Mouse (Mus musculus) monocyte, adult 2 months (primary cell): Measurements from ENCODE around the gene Xpr1.

Experiments used
- DNase-seq, 2 experiments: peaks; one replicate each; pipeline ENCODE4 v3.0.0; 2022; ENCODE audit warnings: low spot score in 2 of 2, low read depth in 1 of 2

The Xpr1 gene

DNA sequence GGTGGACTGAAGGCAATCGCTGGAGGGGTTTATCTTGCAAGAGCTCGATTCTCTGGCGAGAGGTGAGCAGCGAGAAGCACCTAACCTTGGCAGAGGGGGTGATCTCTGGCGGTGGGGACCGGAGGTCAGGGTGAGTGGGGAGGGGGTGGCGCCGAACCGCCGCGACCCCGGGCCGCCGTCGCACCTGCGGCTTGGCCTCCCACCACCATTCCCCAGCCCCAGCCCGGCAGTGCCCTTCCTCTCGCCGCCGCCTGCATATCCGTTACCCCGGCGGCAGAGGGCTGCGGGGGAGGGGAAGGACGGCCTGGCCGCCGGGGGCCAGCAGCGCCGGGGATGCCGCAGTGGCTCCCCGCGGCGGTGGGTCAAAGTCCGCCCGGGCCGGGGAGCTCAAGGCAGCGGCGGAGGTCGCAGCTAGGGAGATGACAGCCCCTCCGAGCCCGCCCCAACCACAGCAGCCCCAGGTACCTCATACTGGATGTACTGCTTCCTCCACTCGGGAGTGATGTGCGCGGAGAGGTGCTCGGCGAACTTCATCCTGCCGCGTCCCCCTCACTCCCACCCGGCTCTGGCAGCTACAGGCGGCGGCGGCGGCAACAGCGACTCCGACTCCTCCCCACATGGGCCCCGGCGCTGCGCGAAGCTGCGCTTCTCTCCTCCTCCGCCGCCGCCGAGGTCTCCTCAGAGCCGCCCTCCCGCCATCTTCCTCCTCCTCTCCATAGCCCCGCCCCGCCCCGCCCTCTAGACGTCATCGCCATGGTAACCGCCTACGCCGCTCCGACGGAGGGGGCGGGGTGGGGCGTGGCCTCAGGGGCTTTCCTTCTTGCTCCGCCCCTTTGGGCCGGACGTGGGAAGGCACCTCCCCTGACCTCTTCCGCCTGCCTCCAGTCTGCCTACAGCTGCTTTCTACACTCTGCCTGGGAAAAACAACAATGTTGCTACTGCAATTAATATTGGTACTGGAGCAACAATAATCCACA, at the start of gene Xpr1:
Gene Xpr1, minus strand, starts transcription at position 715 of the 977 bp plus-strand sequence.
- peak; percentile 79 to 91 for DNase-seq

DNA sequence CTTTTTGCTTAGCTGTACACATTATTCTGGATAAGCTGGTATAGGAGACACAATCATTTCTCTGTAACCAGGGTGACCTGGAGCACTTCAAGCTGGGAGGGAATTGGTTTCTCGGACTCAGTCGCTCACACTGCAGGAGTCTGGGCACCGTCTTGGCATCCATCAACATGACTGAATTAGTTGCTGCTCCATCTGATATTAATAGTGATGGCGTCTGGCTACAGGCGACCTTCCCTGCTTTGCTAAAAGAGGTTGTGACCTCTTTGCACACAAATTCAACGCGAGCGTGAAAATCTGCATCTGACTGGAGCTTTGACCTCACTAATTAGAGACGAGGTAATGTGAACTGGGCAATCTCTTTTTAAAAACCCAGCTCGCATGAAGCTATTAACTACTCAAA, 46.2 kb upstream of the Xpr1 start:
- DNase-seq, result no peak

DNA sequence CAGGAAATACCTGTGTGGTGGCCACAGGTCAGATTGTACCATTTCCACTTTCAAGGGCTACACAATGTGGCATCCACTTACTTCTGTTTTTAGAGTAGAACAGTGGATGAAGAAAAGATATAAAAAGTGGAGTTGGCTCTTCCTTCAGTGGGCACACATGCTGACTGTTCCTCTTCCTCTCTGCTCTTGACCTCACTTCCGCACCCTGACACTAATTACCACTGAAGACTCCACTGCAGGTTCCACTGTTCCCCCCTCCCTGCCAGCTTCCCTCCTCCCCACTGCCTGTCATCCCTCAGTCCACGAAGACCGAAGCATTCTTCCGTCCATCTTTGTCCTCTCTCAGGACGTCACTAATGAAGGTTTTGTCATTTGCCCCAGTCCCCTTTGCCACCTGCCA, 45.4 kb upstream of the Xpr1 start:
- no peak for DNase-seq

DNA sequence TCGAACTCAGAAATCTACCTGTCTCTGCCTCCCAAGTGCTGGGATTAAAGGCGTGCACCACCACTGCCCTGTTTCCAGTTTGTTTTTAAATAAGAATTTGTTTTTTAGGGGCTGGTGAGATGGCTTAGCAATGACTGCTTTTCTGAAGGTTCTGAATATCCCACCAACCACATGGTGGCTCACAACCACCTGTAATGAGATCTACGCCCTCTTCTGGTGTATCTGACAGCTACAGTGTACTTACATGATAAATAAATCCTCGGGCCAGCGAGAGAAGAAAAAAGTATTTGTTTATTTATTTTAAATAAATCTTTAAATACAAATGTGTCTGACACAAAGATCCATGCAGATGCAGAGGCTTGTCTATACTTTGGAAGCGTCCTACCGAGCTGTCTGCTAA, 40.3 kb upstream of the Xpr1 start:
- DNase-seq, result no peak

DNA sequence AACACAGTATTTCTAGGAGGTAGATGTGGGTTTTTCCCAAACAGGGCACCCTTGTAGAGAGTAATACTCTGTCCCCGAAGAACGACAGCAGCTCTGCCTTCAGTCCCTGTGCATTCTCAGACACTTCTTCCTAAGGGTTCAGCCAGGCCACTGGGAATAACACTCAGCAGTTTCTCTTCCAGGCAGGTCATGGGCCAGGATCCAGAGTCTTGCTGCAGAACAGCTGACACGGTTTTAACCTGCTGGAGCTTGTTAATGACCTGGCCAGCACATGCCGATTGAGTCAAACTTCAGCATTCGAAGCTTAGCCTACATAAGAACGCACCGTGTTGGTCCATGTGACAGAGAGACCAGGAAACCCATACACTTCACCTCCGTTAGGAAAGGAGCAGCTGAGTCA, 36.0 kb upstream of the Xpr1 start:
- DNase-seq, result no peak

DNA sequence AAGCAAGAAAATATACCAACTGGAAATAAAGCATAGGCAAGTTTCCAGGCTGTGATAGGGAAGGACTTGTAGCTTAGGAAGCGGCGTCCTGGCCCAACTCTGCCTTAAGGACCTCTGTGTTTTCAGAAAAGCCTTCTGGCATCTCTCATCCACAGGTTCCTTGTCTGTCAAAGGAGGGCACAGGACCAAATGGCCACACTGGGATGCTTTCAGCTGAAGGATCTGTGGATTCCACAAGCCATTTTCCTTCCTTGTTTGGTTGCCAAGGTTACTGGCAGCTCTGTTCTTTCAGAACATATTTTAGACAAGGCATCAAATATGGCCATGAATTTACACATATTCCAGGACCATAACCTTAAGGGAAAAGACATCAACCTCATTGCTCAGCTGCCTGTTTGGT, 31.7 kb upstream of the Xpr1 start:
- no peak for DNase-seq

DNA sequence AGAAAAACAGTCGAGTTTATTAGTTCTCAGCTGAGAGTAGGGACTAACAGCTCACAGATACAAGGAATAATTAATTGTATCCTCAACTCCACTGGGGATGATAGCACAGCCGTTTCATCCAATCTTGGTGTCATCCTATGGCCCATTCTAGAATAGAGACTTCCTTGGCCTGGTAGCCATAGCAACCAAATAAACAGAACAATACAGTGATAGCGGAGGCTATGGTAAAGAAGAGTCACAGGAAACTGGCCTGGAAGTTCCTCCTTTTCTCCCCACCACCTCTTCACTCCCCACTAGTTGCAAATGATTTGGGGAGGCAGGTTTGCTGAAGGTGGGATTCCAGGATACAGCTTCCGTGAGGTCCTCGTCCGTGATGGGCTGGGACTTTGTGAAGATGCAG, 30.1 kb upstream of the Xpr1 start:
- DNase-seq, result no peak

DNA sequence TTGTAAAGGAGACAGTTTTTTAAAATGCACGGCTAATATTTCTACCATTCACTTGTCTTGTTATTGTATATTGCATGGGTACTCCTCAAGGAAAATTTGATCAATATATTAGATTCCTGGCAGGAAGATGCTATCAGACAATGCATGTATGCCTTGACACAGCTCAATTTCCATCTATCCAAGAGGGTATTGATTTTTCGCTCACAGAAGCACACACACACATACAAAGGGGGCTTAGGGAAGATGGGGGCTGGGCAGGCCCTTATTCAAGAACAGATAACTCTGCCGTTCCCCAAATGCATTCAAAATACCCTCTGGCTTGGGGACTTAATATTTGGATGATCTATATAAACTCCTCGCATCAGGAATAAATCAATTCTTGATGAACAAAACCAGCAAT, 25.9 kb upstream of the Xpr1 start:
- DNase-seq, result no peak

DNA sequence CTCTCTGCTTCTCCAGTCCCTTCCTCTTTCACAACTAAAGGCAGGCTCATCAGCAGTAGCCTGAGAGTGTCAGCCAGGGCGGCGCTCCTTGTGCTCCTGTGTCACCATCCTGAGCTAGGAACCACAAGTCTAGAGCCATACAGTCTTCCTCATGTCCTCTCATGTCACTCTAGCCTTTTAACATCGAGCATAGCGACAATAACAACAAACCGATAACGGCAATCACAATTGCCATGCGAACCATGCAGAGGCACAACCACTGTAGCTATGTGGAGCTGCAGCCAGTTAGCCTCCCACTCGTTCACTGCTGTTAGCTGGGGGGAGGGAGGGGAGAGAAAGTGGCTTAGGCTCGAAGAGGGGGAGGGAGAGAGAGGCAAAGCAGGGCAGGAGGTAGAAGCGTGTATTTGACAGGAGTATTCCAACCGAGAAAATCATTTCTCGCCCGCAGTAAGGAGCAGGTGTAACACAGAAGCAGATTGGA, 25.3 kb upstream of the Xpr1 start:
- DNase-seq, result no peak

DNA sequence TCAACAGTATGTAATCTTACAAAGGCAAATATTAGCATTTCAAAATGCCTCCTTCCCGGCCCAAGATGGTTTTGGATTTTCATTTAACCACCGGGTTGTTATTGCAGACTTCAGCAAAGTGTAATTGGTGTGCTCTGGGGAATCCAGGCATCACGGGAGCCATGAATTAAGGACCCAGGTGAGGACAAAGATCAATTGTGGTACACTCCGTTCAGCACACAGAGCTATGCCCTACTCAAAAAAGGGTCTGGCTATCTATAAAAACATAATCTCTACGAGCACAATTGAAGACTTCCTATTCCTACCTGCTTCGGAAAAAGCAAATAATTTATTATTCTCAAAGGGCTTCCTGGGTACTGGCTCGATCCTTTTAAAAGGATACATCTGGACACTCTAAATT, 22.3 kb upstream of the Xpr1 start:
- no peak for DNase-seq

DNA sequence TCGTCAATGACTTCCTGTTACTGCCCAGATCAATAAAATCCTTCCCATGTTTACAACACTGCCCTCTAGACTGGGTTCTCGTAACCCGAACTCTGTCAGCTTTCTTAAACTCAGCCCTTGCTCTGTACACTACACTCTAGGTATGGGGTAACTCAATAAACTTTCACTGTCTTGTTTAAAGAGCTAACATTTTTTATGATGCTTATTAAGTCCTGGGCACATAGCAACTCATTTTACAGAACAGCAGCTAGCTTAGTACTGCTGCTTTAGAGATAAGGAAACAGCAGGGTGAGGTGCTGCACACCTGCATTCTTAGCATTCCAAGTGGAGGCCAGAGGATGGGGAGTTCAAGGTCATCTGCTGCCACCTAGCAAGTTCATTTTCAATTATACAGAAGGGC, 21.3 kb upstream of the Xpr1 start:
- DNase-seq, result no peak

DNA sequence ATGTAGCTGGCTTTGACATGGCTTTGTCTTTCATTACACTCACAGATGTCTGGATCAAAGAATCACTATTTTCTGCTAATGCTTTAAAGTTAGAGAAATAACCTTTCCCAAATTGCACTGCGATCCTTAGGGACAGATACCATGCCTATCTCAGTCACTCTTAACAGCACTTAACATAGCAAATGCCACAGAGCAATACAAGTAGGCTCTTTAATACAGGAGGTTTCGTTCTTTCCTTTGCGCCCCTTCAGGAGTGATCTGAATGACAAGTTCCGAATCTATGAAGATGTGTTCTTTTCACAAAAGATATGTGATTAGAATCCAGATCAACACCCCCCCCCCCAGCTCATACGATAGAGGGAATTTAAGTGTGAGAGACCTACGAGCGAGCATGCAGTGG, 12.1 kb upstream of the Xpr1 start:
- no peak for DNase-seq

DNA sequence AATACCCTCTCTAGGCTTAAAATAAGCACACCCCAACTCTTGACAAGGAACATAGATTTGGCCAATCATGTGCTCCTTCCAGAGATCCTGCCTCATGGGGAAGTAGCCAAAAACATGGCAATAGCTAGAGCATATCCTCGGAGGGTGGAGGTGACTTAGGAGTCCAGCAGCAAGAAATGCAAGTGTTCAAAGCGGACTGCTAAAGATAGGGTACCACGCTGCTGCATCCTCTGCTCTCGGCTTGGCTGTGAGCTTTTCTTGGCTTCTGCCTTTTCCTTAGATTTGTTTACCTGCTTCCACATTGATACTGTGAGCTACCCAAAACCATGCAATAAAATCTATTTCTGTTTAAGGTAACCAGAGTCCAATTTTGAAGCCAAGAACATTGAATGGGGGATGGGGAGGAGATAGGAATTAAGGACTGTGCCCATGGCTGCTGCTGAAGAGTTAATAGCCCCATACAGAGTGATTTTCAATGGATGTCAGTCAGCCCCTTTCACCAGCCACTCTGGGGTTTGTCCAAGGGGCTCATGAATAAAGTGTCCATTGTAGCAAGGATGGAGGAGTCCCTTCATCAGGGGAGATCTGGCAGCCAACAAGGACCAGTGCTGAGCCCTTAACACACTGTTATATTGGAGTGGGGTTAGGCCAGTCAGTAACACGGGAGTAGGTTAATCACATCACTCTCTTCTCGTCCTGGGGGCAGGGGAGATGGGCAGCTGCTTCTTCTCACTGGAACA, 10.1 kb upstream of the Xpr1 start:
- DNase-seq, result no peak

DNA sequence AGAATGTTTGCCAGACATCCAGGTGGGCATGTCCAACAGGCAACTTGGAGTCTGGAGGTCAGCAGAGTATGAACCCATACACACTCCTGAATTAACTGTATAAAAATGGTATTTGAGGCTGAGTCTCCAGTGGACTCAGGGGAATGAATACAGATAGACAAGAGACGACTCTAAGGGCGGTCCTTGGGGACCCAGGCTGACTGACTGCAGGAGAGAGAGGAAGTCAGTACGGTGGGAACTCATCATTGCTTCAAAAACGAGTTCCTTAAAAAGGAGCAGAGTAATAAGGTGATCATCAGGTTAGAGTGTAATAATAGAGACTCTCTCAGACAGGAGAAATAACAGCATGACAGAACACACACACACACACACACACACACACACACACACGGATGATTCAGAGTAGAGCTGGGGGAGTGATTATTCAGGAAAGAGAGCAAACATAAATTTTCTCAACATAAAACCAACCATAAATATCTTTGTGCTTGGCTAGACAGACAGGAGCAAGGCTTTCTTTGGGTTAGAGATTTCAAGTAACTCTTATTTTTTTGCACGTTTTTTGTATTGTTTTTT, 8.6 kb upstream of the Xpr1 start:
- no peak for DNase-seq

DNA sequence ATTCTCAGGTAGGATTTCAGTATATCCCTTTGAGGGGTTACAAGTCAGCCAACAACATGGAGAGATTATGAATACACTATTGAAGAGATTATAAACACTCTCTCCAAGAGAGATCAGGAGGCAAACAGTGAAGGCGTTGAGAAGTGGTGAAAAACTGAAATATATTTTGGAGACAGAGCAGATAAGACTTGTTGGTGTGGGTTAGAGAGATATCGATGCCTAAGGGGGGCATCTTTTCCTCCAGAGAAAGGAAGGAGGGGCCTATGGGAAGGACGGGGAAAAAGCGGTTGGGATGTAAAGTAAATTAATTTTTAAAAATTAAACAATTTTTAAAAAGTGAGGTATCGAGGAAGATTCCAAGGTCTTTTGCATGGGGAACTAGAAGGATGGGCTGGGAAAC, 8.1 kb upstream of the Xpr1 start:
- no peak for DNase-seq

DNA sequence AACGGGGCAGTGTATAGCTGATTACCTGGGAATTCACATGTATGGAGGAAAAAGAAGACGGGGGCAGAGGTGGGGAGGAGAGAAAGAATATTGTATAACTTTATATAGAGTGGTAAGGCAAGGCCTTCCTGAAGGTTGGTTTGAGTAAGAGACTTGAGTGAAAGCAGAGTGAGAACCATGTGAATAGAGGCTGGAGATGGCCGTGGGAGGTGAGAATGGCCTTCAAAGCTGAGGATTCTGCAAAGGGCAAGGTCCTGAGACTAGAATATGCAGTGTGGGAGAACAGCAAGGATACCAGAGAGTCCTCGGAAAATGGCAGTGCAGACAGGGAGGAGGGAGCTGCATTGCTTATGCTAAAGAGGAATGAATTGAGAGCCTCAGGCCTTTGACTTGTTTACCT, 6.6 kb upstream of the Xpr1 start:
- DNase-seq, result no peak

DNA sequence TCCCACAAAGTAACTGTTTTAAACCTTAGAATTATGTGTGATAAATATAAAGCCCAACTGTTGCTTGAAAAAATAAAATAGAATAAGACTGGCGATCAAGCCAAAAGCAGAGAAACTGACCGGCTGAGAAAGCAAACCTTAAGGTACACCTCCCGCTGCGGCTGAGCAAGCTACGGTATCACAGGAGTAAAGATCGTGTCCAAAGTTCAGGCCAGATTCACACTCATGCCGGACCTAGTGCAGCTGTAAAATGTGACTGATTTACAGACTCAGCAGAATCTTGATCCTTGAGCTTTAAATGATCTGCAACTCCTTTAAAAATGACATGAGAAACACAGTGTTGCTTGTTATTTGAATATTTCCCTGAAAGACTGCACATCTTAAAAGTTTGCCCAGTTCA, 4.8 kb upstream of the Xpr1 start:
- DNase-seq, result no peak

DNA sequence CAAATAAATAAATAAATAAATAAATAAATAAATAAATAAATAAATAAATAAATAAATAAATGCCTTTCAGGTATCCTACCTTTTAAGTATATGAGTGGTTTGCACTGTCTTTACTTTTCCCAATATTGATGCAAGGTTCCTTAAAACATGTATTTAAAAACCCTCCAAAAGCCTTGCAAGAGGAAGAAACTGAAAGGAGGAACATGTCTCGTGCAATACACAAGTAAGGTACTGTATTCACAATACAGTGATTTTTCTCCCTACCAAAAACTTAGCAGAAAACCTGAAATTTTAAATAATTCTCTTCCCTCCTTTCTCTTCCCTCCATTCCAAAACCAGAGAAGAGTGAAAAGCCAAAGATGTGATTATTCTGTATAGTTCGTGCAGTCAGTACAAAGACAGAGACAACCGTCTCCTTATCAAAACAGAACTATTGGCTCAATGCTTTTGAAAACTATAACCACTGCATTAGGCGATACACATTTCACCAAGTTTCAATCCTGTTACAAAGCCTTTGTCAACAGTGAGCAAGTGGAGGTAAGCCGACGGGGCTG, 991 bp downstream of the Xpr1 start:
- DNase-seq, result no peak

DNA sequence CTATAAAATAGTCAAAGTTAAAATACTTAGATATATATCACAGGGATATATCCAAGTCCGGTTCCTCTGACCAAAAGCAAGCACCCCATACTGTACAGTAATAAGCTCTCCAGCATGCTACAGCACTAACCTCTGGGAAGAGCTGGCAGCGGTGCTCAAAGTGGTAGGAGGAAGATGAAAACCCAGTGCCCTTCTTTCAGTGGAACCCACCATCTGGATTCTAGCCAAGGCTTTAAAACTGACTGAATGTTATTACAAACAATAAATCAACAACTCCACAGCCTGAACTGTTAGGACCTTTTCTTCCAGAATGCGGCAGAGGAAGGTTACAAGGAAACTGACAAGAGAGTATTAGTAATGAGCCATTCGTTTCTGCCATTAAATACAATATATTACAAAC, 1.8 kb downstream of the Xpr1 start:
- DNase-seq, result no peak

DNA sequence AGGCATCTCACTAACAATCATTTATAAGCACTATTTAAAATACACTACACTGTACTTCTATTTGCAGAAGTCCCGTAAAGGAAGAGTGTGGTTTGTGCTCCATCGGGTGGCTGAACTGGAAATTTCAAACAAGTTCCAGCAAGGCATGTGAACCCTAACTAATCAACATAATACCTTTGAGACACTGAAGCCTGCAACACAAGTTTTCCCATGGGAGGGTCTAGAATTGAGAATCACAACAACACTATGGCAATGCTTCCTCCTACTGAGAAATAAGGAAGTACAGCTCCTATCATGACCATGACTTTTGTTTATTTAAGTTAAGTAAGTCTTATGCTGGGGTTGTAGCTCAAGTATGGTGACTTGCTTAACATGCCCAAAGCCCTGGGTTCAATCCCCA, 4.5 kb downstream of the Xpr1 start:
- peak in 1 of 2 experiments; percentile 28 for DNase-seq

DNA sequence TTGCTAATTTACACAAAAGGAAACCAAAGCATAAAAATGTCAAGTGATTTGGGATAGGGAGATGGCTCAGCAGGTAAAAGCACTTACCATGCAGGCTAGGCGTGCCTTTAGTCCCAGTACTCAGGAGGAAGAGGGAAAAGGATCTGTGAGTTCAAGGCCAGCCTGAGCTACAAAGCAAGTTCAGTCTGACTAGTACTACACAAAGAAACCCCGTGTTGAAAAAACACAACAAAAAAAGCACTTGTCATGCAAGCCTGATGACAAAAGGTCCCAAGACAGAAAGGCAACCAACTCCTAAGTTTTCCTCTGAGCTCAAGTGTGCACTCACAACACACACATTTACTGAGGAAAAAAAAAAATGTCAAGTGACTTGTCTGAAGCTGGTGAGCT, 8.6 kb downstream of the Xpr1 start:
- no peak for DNase-seq
